Comparison of ENCODE assay signal across 10 mouse cellular contexts in genomic region chr3:89330948-89331347, GRCm38 (mm10). TPM values are rescaled to one million over a fixed set of nuclear protein-coding genes. Genes with fewer than 3 reads are reported as not detected.
DNase-seq lines count a peak whose midpoint lies in the region; ATAC-seq lines count a peak whose summit lies in the region.
"Had no signal": no experiment of that assay in that cellular context is flagged by ENCODE, and none has a peak within 500 bp of the region (broad histone marks: within the 10 kb centered on the region; RNA-seq: fewer than 3 reads in every experiment).

No protein-coding gene starts in this region.

- peaks cover 24% of the 10 kb centered on the region for H3K36me3 ChIP-seq in kidney, embryonic 16.5 days (ENCODE audit: insufficient read depth, low read length)
- H3K36me3 ChIP-seq in embryonic facial prominence, embryonic 14.5 days (ENCODE audit: control insufficient read depth, insufficient read depth, low read length), result peaks cover 31% of the 10 kb centered on the region
- no peaks in the 10 kb centered on the region for H3K36me3 ChIP-seq in midbrain, embryonic 14.5 days (ENCODE audit: control insufficient read depth, insufficient read depth, low read length)
- H3K36me3 ChIP-seq: liver, embryonic 15.5 days had no signal

- no peak overlapping the region for H3K4me2 ChIP-seq in kidney, embryonic 16.5 days (replicated peaks; ENCODE audit: low read depth, low read length)
- no peak overlapping the region for H3K4me2 ChIP-seq in embryonic facial prominence, embryonic 14.5 days (ENCODE audit: low read depth, low read length)
- H3K4me2 ChIP-seq in midbrain, embryonic 14.5 days (ENCODE audit: low read length), result no peak overlapping the region
- H3K4me2 ChIP-seq: heart, embryonic 13.5 days; liver, embryonic 15.5 days had no signal

- H3K9ac ChIP-seq in kidney, embryonic 16.5 days (replicated peaks; ENCODE audit: low read length), result no peak overlapping the region
- no peak overlapping the region for H3K9ac ChIP-seq in embryonic facial prominence, embryonic 14.5 days (ENCODE audit: low read depth, low read length)
- H3K9ac ChIP-seq in midbrain, embryonic 14.5 days (replicated peaks; ENCODE audit: low read length), result no peak overlapping the region
- H3K9ac ChIP-seq: heart, embryonic 13.5 days; liver, embryonic 15.5 days had no signal

- DNase-seq in kidney, adult 9 months, result no peak
- peak; percentile 71 for DNase-seq in adrenal gland, postnatal 10 days
- no peak for DNase-seq in embryonic facial prominence, embryonic 14.5 days (ENCODE audit: low spot score)
- peak; percentile 38 for DNase-seq in midbrain, embryonic 14.5 days
- no peak for DNase-seq in thymus, postnatal 14 days
- no peak for DNase-seq in heart, adult 8-10 months (ENCODE audit: low spot score)

- H3K27me3 ChIP-seq in kidney, embryonic 16.5 days (ENCODE audit: insufficient read depth, low read length), result 0 out of 2 replicates have a peak, but pooled peaks cover 3% of the 10 kb centered on the region
- H3K27me3 ChIP-seq in embryonic facial prominence, embryonic 14.5 days (replicated peaks; ENCODE audit: control insufficient read depth, insufficient read depth, low read length), result no peaks in the 10 kb centered on the region
- no peaks in the 10 kb centered on the region for H3K27me3 ChIP-seq in midbrain, embryonic 14.5 days (ENCODE audit: control insufficient read depth, insufficient read depth, low read length)

- peaks cover 43% of the 10 kb centered on the region for H3K4me1 ChIP-seq in kidney, embryonic 16.5 days (ENCODE audit: insufficient read depth, low read length)
- H3K4me1 ChIP-seq in embryonic facial prominence, embryonic 14.5 days (ENCODE audit: control insufficient read depth, insufficient read depth, low read length), result 0 out of 2 replicates have a peak, but pooled peaks cover 3% of the 10 kb centered on the region
- H3K4me1 ChIP-seq in midbrain, embryonic 14.5 days (ENCODE audit: control insufficient read depth, insufficient read depth, low read length), result peaks cover 36% of the 10 kb centered on the region

- H3K9me3 ChIP-seq in kidney, embryonic 16.5 days (ENCODE audit: low read length), result no peaks in the 10 kb centered on the region
- H3K9me3 ChIP-seq in embryonic facial prominence, embryonic 14.5 days (ENCODE audit: control insufficient read depth, low read length), result no peaks in the 10 kb centered on the region
- H3K9me3 ChIP-seq in midbrain, embryonic 14.5 days (ENCODE audit: control insufficient read depth, low read length), result no peaks in the 10 kb centered on the region
- H3K9me3 ChIP-seq: heart, embryonic 13.5 days; liver, embryonic 15.5 days had no signal

- ATAC-seq in kidney, embryonic 16.5 days (ENCODE audit: low FRiP score, low TSS enrichment), result peak; percentile 33; the same call in 1 of the 2 replicates
- ATAC-seq in embryonic facial prominence, embryonic 14.5 days (ENCODE audit: low read depth), result peak; percentile 35; the same call in 1 of the 2 replicates
- no peak; the same call in 1 of the 2 replicates for ATAC-seq in midbrain, embryonic 14.5 days (ENCODE audit: low FRiP score, low TSS enrichment)

- H3K27ac ChIP-seq in kidney, embryonic 16.5 days (ENCODE audit: low read length), result no peak overlapping the region
- no peak overlapping the region for H3K27ac ChIP-seq in embryonic facial prominence, embryonic 14.5 days (replicated peaks; ENCODE audit: low read depth, low read length)
- no peak overlapping the region for H3K27ac ChIP-seq in midbrain, embryonic 14.5 days (replicated peaks; ENCODE audit: low read depth, low read length)
- H3K27ac ChIP-seq: heart, embryonic 13.5 days; liver, embryonic 15.5 days had no signal

- 23% methylated on average over 10 of the region's 10 CpGs for WGBS in kidney, embryonic 16.5 days
- 24% methylated on average over 10 of the region's 10 CpGs for WGBS in embryonic facial prominence, embryonic 14.5 days
- 14% methylated on average over 10 of the region's 10 CpGs for WGBS in midbrain, embryonic 14.5 days

- no peak overlapping the region for H3K4me3 ChIP-seq in kidney, embryonic 16.5 days (ENCODE audit: low read length)
- H3K4me3 ChIP-seq in embryonic facial prominence, embryonic 14.5 days (ENCODE audit: low read depth, low read length), result no peak overlapping the region
- no peak overlapping the region for H3K4me3 ChIP-seq in midbrain, embryonic 14.5 days (replicated peaks; ENCODE audit: low read depth, low read length)
- H3K4me3 ChIP-seq: heart, embryonic 13.5 days; liver, embryonic 15.5 days had no signal

RNA-seq across cellular contexts. Expression of gene Efna4, which starts 6.9 kb away (rescaled TPM):
- 29.2 and 31.3 TPM in 2 replicates for polyA plus RNA-seq in kidney, embryonic 16.5 days (2015; fragmentation: Nextera tagmentation; extraction: Ambion mirVana)
- 1 to 10 TPM; 1.7 to 2.2 TPM for total RNA-seq in adrenal gland, postnatal 10 days (2021)
- polyA plus RNA-seq in embryonic facial prominence, embryonic 14.5 days (2014; fragmentation: Nextera tagmentation; extraction: Ambion mirVana), result 17.5 and 20.7 TPM in 2 replicates
- 5.6 and 5.9 TPM in 2 replicates for polyA plus RNA-seq in midbrain, embryonic 14.5 days (2014; fragmentation: Nextera tagmentation; extraction: Ambion mirVana)
- total RNA-seq in heart, adult 8-10 months (2022), result under 1 TPM in 3 of 4 experiments, not detected in 1; 0.19 to 0.34 (median 0.27) TPM

RNA-seq across cellular contexts. Expression of gene Efna3, which starts 8.2 kb away (rescaled TPM):
- 11.5 and 11.8 TPM in 2 replicates for polyA plus RNA-seq in kidney, embryonic 16.5 days (2015; fragmentation: Nextera tagmentation; extraction: Ambion mirVana)
- total RNA-seq in adrenal gland, postnatal 10 days (2021), result under 1 TPM; 0.51 to 0.73 TPM
- polyA plus RNA-seq in embryonic facial prominence, embryonic 14.5 days (2014; fragmentation: Nextera tagmentation; extraction: Ambion mirVana), result 18.7 and 21.2 TPM in 2 replicates
- polyA plus RNA-seq in midbrain, embryonic 14.5 days (2014; fragmentation: Nextera tagmentation; extraction: Ambion mirVana), result 31.1 and 43.4 TPM in 2 replicates
- total RNA-seq in heart, adult 8-10 months (2022), result under 1 TPM in 1 of 4 experiments, not detected in 3; 0.11 TPM

RNA-seq across cellular contexts. Expression of gene Adam15, which starts 18.8 kb away (rescaled TPM):
- polyA plus RNA-seq in kidney, embryonic 16.5 days (2015; fragmentation: Nextera tagmentation; extraction: Ambion mirVana), result 107 and 108 TPM in 2 replicates
- 10 to 100 TPM; 62.8 to 68.9 TPM for total RNA-seq in adrenal gland, postnatal 10 days (2021)
- 44.4 and 51.7 TPM in 2 replicates for polyA plus RNA-seq in embryonic facial prominence, embryonic 14.5 days (2014; fragmentation: Nextera tagmentation; extraction: Ambion mirVana)
- 32.2 and 36.2 TPM in 2 replicates for polyA plus RNA-seq in midbrain, embryonic 14.5 days (2014; fragmentation: Nextera tagmentation; extraction: Ambion mirVana)
- total RNA-seq in heart, adult 8-10 months (2022), result 10 to 100 TPM; 43.3 to 52.5 (median 48.6) TPM

RNA-seq across cellular contexts. Expression of gene Dcst2, which starts 30.8 kb away (rescaled TPM):
- polyA plus RNA-seq in kidney, embryonic 16.5 days (2015; fragmentation: Nextera tagmentation; extraction: Ambion mirVana), result 0.32 and 0.35 TPM in 2 replicates
- under 1 TPM; 0.48 to 0.82 TPM for total RNA-seq in adrenal gland, postnatal 10 days (2021)
- polyA plus RNA-seq in embryonic facial prominence, embryonic 14.5 days (2014; fragmentation: Nextera tagmentation; extraction: Ambion mirVana), result not detected in 2 replicates
- 0.14 and 0.36 TPM in 2 replicates for polyA plus RNA-seq in midbrain, embryonic 14.5 days (2014; fragmentation: Nextera tagmentation; extraction: Ambion mirVana)
- total RNA-seq in heart, adult 8-10 months (2022), result not detected
- total RNA-seq: ES-E14 had no signal
- polyA plus RNA-seq: heart, embryonic 13.5 days had no signal

RNA-seq across cellular contexts. Expression of gene Dcst1, which starts 34.1 kb away (rescaled TPM):
- polyA plus RNA-seq in kidney, embryonic 16.5 days (2015; fragmentation: Nextera tagmentation; extraction: Ambion mirVana), result 2.9 and 3.3 TPM in 2 replicates
- under 1 TPM in 1 of 2 experiments, not detected in 1; 0.45 TPM for total RNA-seq in adrenal gland, postnatal 10 days (2021)
- 0.26 and 0.33 TPM in 2 replicates for polyA plus RNA-seq in embryonic facial prominence, embryonic 14.5 days (2014; fragmentation: Nextera tagmentation; extraction: Ambion mirVana)
- polyA plus RNA-seq in midbrain, embryonic 14.5 days (2014; fragmentation: Nextera tagmentation; extraction: Ambion mirVana), result 0.54 and 0.55 TPM in 2 replicates
- not detected for total RNA-seq in heart, adult 8-10 months (2022)
- polyA plus RNA-seq: liver, embryonic 15.5 days had no signal

Comparison
In these comparisons a context has a peak if more than half of its experiments do, and no peak if none do; other contexts are left out.
1. DNase-seq: peak in adrenal gland, postnatal 10 days (single experiment) and midbrain, embryonic 14.5 days (single experiment); none in kidney, adult 9 months (single experiment), embryonic facial prominence, embryonic 14.5 days (single experiment), thymus, postnatal 14 days (single experiment) and heart, adult 8-10 months (single experiment).